14 mouse cellular contexts compared by ENCODE assay signal in genomic region chr4:146941691-146942090, GRCm38 (mm10). TPM values are rescaled to one million over a fixed set of nuclear protein-coding genes. Genes with fewer than 3 reads are reported as not detected.
"Had no signal": no experiment of that assay in that cellular context is flagged by ENCODE, and none has a peak within 500 bp of the region (broad histone marks: within the 10 kb centered on the region; RNA-seq: fewer than 3 reads in every experiment).

No protein-coding gene starts in this region.

RNA-seq across cellular contexts. Expression of gene Zfp989, which starts 30.1 kb away (rescaled TPM):
- polyA plus RNA-seq: lung, embryonic 14.5 days; lung, embryonic 16.5 days; midbrain, embryonic 10.5 days; midbrain, embryonic 12.5 days; midbrain, embryonic 14.5 days; myocyte; neural tube, embryonic 11.5 days; small intestine, adult 2 months; stomach, embryonic 16.5 days had no signal

RNA-seq across cellular contexts. Expression of gene Gm21411, which starts 32.3 kb away (rescaled TPM):
- polyA plus RNA-seq: lung, embryonic 14.5 days; lung, embryonic 16.5 days; midbrain, embryonic 10.5 days; midbrain, embryonic 12.5 days; midbrain, embryonic 14.5 days; midbrain, embryonic 16.5 days; myocyte; neural tube, embryonic 11.5 days; neural tube, embryonic 13.5 days; neural tube, embryonic 15.5 days; small intestine, adult 2 months; stomach, embryonic 14.5 days; stomach, embryonic 16.5 days; thymus, postnatal 0 days had no signal
